Mouse (Mus musculus) stomach, postnatal 0 days (tissue): ENCODE measurements around the gene Mbd3l2. TPM values are rescaled to one million over a fixed set of nuclear protein-coding genes. Genes with fewer than 3 reads are reported as not detected.
"Not testable (repeated sequence)": the region's sequence is repeated elsewhere in the genome, so short reads cannot be mapped to it uniquely, and the experiment has no call there.

Experiments used
- ATAC-seq: fragments of 200-750 bp; cut with Nextera tagmentation; 2 replicates; pipeline ENCODE4 v1.8.0; 2017; ENCODE audit not compliant: low FRiP score, low TSS enrichment
- DNase-seq: peaks from one replicate; pipeline ENCODE4 v3.0.0-alpha.2; 2016; ENCODE audit warnings: low spot score
- H3K27ac ChIP-seq: fragments of 300-500 bp; sonication (generic); replicated peaks from 2 replicates; pipeline ENCODE4 v1.5.1; 2014; ENCODE audit warnings: mild to moderate bottlenecking, control low read depth
- H3K27me3 ChIP-seq: fragments of 300-500 bp; sonication (generic); 2 replicates; pipeline ENCODE4 v1.6.1; 2014; ENCODE audit warnings: low read length; ENCODE audit not compliant: control insufficient read depth, insufficient read depth
- H3K36me3 ChIP-seq: fragments of 300-500 bp; sonication (generic); 2 replicates; pipeline ENCODE4 v1.6.1; 2014; ENCODE audit warnings: low read length, mixed read lengths; ENCODE audit not compliant: control insufficient read depth, insufficient read depth
- H3K4me1 ChIP-seq: fragments of 300-500 bp; sonication (generic); replicated peaks from 2 replicates; pipeline ENCODE4 v1.6.1; 2014; ENCODE audit warnings: antibody characterized with exemption; ENCODE audit not compliant: control insufficient read depth, insufficient read depth
- H3K4me2 ChIP-seq: fragments of 300-500 bp; sonication (generic); replicated peaks from 2 replicates; pipeline ENCODE4 v1.6.1; 2014; ENCODE audit warnings: low read depth, mild to moderate bottlenecking, control low read depth, moderate library complexity
- H3K4me3 ChIP-seq: fragments of 300-500 bp; sonication (generic); 2 replicates; pipeline ENCODE4 v1.5.1; 2014; ENCODE audit warnings: low read depth, low read length, control low read depth
- H3K9ac ChIP-seq: fragments of 300-500 bp; sonication (generic); 2 replicates; pipeline ENCODE4 v1.6.1; 2014; ENCODE audit warnings: mild to moderate bottlenecking, low read length, control low read depth, mixed read lengths
- H3K9me3 ChIP-seq: fragments of 300-500 bp; sonication (generic); 2 replicates; pipeline ENCODE4 v1.6.1; 2016; ENCODE audit warnings: low read length; ENCODE audit not compliant: control insufficient read depth
- CTCF ChIP-seq: IDR thresholded peaks from 2 replicates; pipeline ENCODE4 v1.5.1; 2016; ENCODE audit warnings: antibody characterized with exemption, low read depth, mild to moderate bottlenecking, moderate library complexity
- EP300 ChIP-seq: optimal IDR thresholded peaks from 2 replicates; pipeline ENCODE3; 2016; ENCODE audit warnings: antibody characterized with exemption
- WGBS: fragments of 180-500 bp; shearing (Covaris S2); extraction: QIAGEN DNeasy Blood & Tissue Kit; methylation state at CpG from one replicate; pipeline ENCODE4 v1.1.7; 2014; 5-methylcytosine and 5-hydroxymethylcytosine counted together
- polyA plus RNA-seq: library from polyadenylated mRNA; unstranded; fragments of >200 nt; fragmentation: Nextera tagmentation; extraction: Ambion mirVana; gene quantifications from 2 replicates; pipeline ENCODE4 v1.2.1, GENCODE M21; 2015

Mbd3l2 gene
- not detected in 2 replicates for polyA plus RNA-seq

DNA sequence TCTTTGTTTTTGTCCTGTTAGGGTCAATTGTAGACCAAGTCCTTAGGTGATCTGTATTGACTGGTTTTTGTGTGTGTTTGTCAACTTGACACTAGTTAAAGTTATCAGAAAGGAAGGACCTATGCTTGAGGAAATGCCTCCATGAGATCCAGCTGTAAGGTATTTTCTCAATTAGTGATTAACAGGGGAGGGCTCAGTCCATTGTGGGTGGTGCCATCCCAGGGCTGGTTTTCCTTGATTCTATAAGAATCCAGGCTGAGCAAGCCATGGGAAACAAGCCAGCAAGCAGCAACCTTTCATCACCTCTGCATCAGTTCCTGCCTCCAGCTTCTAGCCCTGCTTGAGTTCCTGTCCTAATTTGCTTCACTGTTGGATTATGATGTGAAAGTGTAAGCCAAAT is at the start of gene Mbd3l2:
TSS of gene Mbd3l2 (plus strand) at position 301 of the 400 bp plus-strand sequence.
- Histone ChIP-seq H3K36me3 (no peaks in the 10 kb centered on the region), H3K27me3 (no peaks in the 10 kb centered on the region), H3K4me1 (no peaks in the 10 kb centered on the region), H3K9me3 (no peaks in the 10 kb centered on the region), H3K27ac (no peak within 1 kb of the TSS), H3K9ac (no peak within 1 kb of the TSS), H3K4me3 (no peak within 1 kb of the TSS), H3K4me2 (no peak within 1 kb of the TSS)
- TF ChIP-seq EP300 (no peak), CTCF (no peak)
- ATAC-seq, result no peak
- no peak for DNase-seq

DNA sequence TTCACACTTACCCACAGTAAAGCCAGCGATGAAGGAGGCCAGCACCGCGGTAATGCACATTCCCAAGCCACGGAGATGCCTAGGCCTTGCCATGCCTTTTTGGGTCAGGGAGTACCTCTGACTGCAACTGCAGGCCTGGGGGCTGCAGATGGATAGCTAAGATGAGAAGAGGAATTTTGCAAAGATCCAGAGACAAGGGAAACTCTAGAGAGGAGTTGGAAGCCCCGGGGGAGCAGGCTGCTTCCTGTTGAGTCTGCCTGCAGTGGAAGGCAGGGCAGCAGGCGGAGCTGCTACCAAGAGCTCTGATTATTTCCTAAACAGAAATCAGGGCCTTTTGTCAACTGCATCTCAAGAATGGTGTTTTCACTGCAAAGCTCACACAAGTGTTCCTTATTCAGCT is 44.7 kb upstream of the Mbd3l2 start:
- H3K36me3 ChIP-seq, result no peaks in the 10 kb centered on the region
- H3K9ac ChIP-seq, result no peak overlapping the region
- WGBS, result 18% methylated on average over 6 of the region's 6 CpGs
- no peak overlapping the region for H3K27ac ChIP-seq
- no peaks in the 10 kb centered on the region for H3K9me3 ChIP-seq
- H3K4me1 ChIP-seq, result no peaks in the 10 kb centered on the region
- H3K4me2 ChIP-seq, result no peak overlapping the region
- H3K4me3 ChIP-seq, result no peak overlapping the region
- ATAC-seq, result no peak
- TF ChIP-seq CTCF (no peak), EP300 (no peak)
- no peaks in the 10 kb centered on the region for H3K27me3 ChIP-seq
- no peak for DNase-seq

DNA sequence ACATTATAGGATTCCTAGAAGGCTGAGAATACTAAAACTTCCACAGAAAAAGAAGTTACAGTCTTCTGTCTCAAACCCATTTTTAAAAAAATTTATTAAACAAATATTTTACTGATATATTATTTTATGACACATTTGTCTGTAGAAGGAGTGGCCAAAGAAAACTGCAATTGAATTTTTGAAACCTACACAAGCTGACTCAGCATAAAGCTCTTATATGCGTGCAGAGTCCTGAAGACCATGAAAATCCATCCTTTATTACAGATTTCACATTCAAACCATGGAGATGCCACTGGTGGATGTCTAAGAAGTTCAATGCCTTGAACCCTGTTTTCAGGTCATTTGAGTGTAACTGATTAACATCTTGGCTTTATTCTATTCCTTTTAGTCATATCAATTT is 30.8 kb upstream of the Mbd3l2 start:
- H3K4me2 ChIP-seq, result no peak overlapping the region
- H3K9me3 ChIP-seq, result no peaks in the 10 kb centered on the region
- no peaks in the 10 kb centered on the region for H3K27me3 ChIP-seq
- 73% methylated on average over 1 of the region's 1 CpGs for WGBS
- no peak for DNase-seq
- no peak overlapping the region for H3K9ac ChIP-seq
- no peak for ATAC-seq
- no peak overlapping the region for H3K4me3 ChIP-seq
- H3K4me1 ChIP-seq, result no peaks in the 10 kb centered on the region
- TF ChIP-seq CTCF (no peak), EP300 (no peak)
- H3K27ac ChIP-seq, result no peak overlapping the region
- no peaks in the 10 kb centered on the region for H3K36me3 ChIP-seq

DNA sequence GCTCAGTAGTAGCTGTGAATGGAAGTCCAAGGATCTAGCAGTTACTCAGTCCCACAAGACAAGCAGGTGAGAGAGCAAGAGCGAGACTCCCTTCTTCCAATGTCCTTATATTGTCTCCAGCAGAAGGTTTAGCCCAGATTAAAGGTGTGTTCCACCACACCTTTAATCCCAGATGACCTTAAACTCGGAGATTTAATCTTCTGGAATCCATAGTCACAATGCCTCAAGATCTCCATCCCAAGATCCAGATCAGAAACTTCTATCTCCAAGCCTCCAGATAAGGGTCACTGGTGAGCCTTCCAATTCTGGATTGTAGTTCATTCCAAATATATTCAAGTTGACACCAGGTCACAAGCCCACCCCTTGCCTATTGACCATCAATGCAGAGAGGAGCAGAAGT is 27.6 kb upstream of the Mbd3l2 start, which contains the start of gene Naalad2:
TSS of gene Naalad2 (minus strand) at position 101 of the 400 bp plus-strand sequence.
- not testable (repeated sequence) for H3K4me1 ChIP-seq, H3K27me3 ChIP-seq, H3K9ac ChIP-seq, H3K27ac ChIP-seq, H3K36me3 ChIP-seq, DNase-seq, H3K9me3 ChIP-seq, ATAC-seq, H3K4me3 ChIP-seq, H3K4me2 ChIP-seq
- WGBS, result 65% methylated on average over 2 of the region's 2 CpGs

DNA sequence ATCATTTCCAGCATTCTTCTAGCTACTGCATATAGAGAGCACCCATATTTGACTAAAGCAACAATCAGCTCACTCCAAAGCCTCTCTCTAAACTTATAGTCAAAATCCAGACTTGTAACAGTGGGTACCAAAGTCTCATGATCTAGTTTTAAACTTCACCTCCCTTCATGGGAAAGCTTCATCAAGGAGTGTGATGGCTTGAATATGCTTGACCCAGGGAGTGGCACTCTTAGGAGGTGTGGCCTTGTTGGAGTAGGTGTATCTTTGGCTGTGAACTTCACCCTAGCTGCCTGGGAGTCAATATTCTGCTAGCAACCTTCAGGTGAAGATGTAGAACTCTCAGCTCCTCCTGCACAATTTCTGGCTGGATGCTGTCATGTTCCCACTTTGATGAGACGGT is 26.3 kb upstream of the Mbd3l2 start, which contains the start of gene Ubtfl1:
TSS of gene Ubtfl1 (plus strand) at position 301 of the 400 bp plus-strand sequence.
- Histone ChIP-seq H3K27ac (no peak within 1 kb of the TSS), H3K4me2 (no peak within 1 kb of the TSS), H3K27me3 (no peaks in the 10 kb centered on the region), H3K9me3 (no peaks in the 10 kb centered on the region), H3K9ac (no peak within 1 kb of the TSS), H3K4me1 (no peaks in the 10 kb centered on the region), H3K36me3 (no peaks in the 10 kb centered on the region), H3K4me3 (no peak within 1 kb of the TSS)
- no peak for TF ChIP-seq EP300
- no peak for TF ChIP-seq CTCF
- ATAC-seq, result no peak
- DNase-seq, result no peak
- WGBS, result 64% methylated on average over 1 of the region's 1 CpGs

DNA sequence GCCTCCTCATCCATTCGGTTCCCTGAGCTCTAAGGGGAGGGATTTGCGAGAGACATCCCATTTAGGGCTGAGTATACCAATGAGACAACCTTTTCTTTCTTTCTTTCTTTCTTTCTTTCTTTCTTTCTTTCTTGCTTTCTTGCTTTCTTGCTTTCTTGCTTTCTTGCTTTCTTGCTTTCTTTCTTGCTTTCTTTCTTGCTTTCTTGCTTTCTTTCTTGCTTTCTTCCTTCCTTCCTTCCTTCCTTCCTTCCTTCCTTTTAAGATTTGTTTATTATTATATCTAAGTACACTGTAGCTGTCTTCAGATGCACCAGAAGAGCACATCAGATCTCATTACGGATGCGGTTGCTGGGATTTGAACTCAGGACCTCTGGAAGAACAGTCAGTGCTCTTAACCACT is 18.1 kb upstream of the Mbd3l2 start:
- H3K9ac ChIP-seq, H3K4me2 ChIP-seq, H3K27ac ChIP-seq, ATAC-seq, H3K36me3 ChIP-seq, H3K27me3 ChIP-seq, H3K4me1 ChIP-seq, H3K9me3 ChIP-seq, DNase-seq, H3K4me3 ChIP-seq: not testable (repeated sequence)
- WGBS, result 74% methylated on average over 4 of the region's 4 CpGs
